Mouse (Mus musculus) thymus, adult 2 months (tissue): Measurements from ENCODE around the gene Mb21d2. TPM values are rescaled to one million over a fixed set of nuclear protein-coding genes. Genes with fewer than 3 reads are reported as not detected.

Experiments used
- DNase-seq: peaks from one replicate; pipeline ENCODE4 v3.0.0; 2021
- H3K27ac ChIP-seq: fragments of 200-500 bp; 2 replicates; pipeline ENCODE4 v1.5.1; 2012; ENCODE audit warnings: low read length, control low read depth; ENCODE audit not compliant: control insufficient read depth, insufficient read depth
- H3K27me3 ChIP-seq: fragments of 200-500 bp; 2 replicates; pipeline ENCODE4 v1.6.1; 2012; ENCODE audit warnings: mild to moderate bottlenecking, low read length, moderate library complexity, mixed read lengths; ENCODE audit not compliant: control insufficient read depth, insufficient read depth
- H3K36me3 ChIP-seq: fragments of 200-500 bp; 2 replicates; pipeline ENCODE4 v1.6.1; 2012; ENCODE audit warnings: mild to moderate bottlenecking, low read length, moderate library complexity; ENCODE audit not compliant: control insufficient read depth, insufficient read depth
- H3K4me1 ChIP-seq: fragments of 200-500 bp; replicated peaks from 2 replicates; pipeline ENCODE4 v1.6.1; 2012; ENCODE audit warnings: low read length; ENCODE audit not compliant: control insufficient read depth, insufficient read depth
- H3K4me3 ChIP-seq: fragments of 200-500 bp; 2 replicates; pipeline ENCODE4 v1.5.1; 2012; ENCODE audit warnings: mild to moderate bottlenecking, low read length, control low read depth, moderate library complexity; ENCODE audit not compliant: control insufficient read depth, insufficient read depth
- CTCF ChIP-seq: fragments of 200-500 bp; IDR thresholded peaks from 2 replicates; pipeline ENCODE4 v1.5.1; 2012; ENCODE audit warnings: mild to moderate bottlenecking, control low read depth, low read length, moderate library complexity, borderline replicate concordance; ENCODE audit not compliant: control insufficient read depth, poor library complexity, insufficient read depth; ENCODE audit errors: extremely low read depth
- POLR2A ChIP-seq: fragments of 200-500 bp; IDR thresholded peaks from 2 replicates; pipeline ENCODE4 v1.6.1; 2012; ENCODE audit warnings: mild to moderate bottlenecking, low read length, control low read depth, moderate library complexity; ENCODE audit not compliant: control insufficient read depth, poor library complexity, insufficient read depth; ENCODE audit errors: extremely low read depth
- WGBS: fragments of 180-500 bp; shearing (Covaris S2); methylation state at CpG from one replicate; pipeline ENCODE4 v1.1.7; 2018; 5-methylcytosine and 5-hydroxymethylcytosine counted together
- polyA plus RNA-seq: library from polyadenylated mRNA; depleted of rRNA; stranded (reverse); fragments of >200 nt; gene quantifications from 2 replicates; pipeline ENCODE4 v1.2.3, GENCODE M21; 2012; rRNA removed

The Mb21d2 gene
- 2.7 and 3.3 TPM in 2 replicates for polyA plus RNA-seq

DNA sequence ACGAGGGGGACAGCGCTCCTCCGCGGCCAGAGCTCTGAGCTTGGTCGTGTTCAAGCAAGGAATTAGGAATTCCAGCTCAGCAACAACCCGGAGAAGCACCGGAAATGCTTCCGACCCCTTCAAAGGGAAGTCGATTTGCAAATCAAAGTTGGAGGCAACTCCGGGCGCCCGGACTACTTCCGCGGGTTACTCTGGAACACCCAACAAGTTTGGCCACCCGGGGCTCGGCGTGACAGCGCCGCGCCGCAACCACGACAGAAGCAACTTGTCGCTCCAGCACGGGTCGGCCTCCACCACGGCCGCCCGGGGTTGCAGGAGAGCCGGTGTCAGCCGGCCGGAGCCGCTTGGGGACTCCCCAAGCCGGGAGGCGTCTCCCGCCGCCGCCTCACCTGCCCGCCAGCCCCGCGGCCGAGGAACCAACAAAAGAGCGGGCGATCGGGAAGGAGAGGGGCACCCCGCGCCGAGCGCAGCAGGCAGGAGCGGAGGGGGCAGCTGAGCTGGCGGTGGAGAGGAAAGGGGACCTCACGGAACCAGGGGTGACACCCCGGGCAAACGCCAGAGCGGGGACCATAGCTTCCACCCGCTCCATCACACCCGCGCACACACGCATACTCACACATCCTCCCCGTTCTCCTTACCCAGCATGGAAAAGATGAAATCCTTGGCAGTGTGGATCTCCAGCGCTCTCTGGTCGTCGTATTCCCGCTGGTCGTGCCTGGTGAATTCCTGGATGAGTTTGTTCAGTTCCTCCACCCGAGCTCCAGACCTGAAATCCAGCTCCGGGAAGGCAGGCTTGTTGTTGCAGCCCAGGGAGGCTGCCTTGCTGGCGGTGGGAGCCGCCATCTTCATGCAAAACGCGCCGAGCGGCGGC, at the start of gene Mb21d2:
Mb21d2 (minus strand) TSS at position 859 of the 871 bp plus-strand sequence.
- no peaks in the 10 kb centered on the region for H3K36me3 ChIP-seq
- H3K4me1 ChIP-seq: no peaks in the 10 kb centered on the region
- TF ChIP-seq CTCF (no peak), POLR2A (no peak)
- under 1% methylated on average over 73 of the region's 73 CpGs for WGBS
- no peak for DNase-seq
- H3K27ac ChIP-seq: no peak within 1 kb of the TSS
- peak within 1 kb of the TSS; percentile 36 for H3K4me3 ChIP-seq
- H3K27me3 ChIP-seq: peaks cover 3% of the 10 kb centered on the region; the same call in 1 of the 2 replicates

DNA sequence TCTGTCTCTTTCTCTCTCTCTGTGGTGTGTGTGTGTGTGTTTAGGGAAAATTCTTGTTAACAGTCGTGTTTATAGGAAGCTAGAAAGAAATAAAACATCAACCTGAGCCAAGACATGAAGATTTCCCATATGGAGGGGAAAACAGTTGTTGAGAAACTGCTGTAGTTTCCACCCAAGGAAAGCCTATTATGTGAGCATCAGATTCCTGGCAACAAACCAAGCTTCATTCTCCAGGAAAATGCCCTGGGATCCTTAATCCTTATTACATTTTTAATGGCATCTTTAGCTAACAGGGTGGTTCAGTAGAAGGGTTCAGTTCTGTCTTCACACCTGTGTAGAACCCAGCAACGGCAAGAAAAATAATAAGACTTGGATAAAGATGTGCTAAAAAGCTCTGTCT, 36.8 kb upstream of the Mb21d2 start:
- H3K27ac ChIP-seq: no peak overlapping the region
- H3K4me1 ChIP-seq: no peaks in the 10 kb centered on the region
- 72% methylated on average over 2 of the region's 2 CpGs for WGBS
- no peaks in the 10 kb centered on the region for H3K36me3 ChIP-seq
- H3K4me3 ChIP-seq: no peak overlapping the region
- no peak for DNase-seq
- TF ChIP-seq POLR2A: no peak
- no peak for TF ChIP-seq CTCF
- H3K27me3 ChIP-seq: no peaks in the 10 kb centered on the region

DNA sequence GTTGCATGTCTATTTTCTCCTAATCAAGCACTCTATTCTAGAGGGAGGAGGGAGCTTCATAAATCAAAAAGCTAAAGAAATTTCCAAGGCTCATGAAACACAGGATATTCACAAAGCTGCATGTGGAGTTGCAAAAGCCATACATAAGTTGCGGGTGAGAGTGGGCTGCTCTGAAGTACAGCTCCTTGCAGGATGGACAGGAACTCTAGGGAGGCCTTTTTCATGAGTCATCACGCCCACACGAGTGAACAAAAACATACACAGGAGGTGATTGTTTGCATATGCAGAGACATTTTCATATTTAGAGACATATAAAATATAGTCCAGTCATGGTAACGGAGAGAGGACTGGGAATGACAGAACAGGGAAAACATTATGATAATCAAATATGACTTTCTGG, 34.6 kb upstream of the Mb21d2 start:
- Histone ChIP-seq H3K27ac (no peak overlapping the region), H3K4me3 (no peak overlapping the region), H3K36me3 (no peaks in the 10 kb centered on the region), H3K4me1 (no peaks in the 10 kb centered on the region), H3K27me3 (no peaks in the 10 kb centered on the region)
- TF ChIP-seq POLR2A: no peak
- no peak for TF ChIP-seq CTCF
- WGBS: 67% methylated on average over 4 of the region's 4 CpGs
- no peak for DNase-seq

DNA sequence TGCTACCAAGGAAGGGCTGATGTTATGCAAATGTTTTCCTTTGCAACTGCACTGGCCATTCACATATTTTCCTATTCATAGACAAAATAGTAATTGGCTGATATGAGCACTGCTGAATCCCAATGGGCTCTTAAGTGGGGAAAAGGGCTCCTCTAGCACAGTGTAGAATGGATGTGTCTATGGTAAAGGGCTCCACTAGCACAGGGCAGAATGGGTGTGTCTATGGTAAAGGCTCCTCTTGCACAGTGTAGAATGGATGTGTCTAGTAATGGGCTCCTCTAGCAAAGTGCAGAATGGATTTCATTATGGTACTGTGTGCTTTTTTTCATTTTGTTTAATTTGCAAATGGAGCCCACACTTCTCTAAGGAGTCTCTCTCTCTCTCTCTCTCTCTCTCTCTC, 33.5 kb upstream of the Mb21d2 start:
- H3K27ac ChIP-seq: no peak overlapping the region
- no peaks in the 10 kb centered on the region for H3K4me1 ChIP-seq
- no peak for TF ChIP-seq POLR2A
- TF ChIP-seq CTCF: no peak
- no peak for DNase-seq
- H3K4me3 ChIP-seq: no peak overlapping the region
- no peaks in the 10 kb centered on the region for H3K27me3 ChIP-seq
- no peaks in the 10 kb centered on the region for H3K36me3 ChIP-seq

DNA sequence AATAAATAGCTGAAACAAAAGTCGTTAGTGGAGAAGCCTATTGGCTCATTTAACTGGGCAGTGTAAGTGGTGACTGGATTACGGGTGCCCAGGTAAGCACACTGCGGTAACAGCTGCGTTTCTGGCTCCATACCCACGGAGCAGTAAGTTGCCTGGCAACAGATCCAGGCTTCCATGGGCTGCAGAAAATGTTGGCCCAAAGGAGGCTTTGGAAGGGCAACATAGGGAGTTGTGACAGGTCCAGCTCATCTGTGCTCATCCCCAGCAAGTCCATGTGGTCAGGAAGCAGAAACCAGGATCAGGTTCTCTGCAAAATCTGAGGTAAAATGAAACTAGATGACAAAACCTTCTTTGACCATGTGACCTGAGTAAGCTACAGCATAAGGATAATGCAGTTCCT, 20.3 kb upstream of the Mb21d2 start:
- Histone ChIP-seq H3K36me3 (no peaks in the 10 kb centered on the region), H3K4me1 (no peaks in the 10 kb centered on the region), H3K27ac (no peak overlapping the region), H3K4me3 (no peak overlapping the region), H3K27me3 (no peaks in the 10 kb centered on the region)
- DNase-seq: no peak
- TF ChIP-seq CTCF: no peak
- 89% methylated on average over 5 of the region's 5 CpGs for WGBS

DNA sequence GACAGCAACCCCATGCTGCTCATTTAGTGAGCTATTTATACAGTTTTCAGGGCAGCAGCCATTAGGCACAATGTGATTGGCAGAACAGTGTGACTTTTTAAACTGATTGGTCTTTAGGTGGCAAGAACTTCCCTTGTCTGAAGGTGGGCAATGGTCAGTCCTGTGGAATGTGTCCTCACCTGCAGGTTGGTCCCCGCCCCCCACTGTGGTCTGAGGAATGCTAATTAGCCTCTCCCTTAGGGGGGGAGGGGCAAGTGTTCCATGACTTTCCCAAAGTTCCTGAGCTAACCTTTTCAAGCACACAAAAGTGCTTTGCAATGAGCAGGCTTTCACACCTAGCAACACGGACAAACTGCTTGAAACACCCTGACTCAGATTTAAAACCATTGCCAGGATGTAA, 13.8 kb upstream of the Mb21d2 start:
- Histone ChIP-seq H3K4me3 (no peak overlapping the region), H3K27me3 (no peaks in the 10 kb centered on the region), H3K27ac (no peak overlapping the region), H3K36me3 (no peaks in the 10 kb centered on the region), H3K4me1 (no peaks in the 10 kb centered on the region)
- WGBS: 85% methylated on average over 2 of the region's 2 CpGs
- no peak for DNase-seq
- no peak for TF ChIP-seq POLR2A
- TF ChIP-seq CTCF: no peak

DNA sequence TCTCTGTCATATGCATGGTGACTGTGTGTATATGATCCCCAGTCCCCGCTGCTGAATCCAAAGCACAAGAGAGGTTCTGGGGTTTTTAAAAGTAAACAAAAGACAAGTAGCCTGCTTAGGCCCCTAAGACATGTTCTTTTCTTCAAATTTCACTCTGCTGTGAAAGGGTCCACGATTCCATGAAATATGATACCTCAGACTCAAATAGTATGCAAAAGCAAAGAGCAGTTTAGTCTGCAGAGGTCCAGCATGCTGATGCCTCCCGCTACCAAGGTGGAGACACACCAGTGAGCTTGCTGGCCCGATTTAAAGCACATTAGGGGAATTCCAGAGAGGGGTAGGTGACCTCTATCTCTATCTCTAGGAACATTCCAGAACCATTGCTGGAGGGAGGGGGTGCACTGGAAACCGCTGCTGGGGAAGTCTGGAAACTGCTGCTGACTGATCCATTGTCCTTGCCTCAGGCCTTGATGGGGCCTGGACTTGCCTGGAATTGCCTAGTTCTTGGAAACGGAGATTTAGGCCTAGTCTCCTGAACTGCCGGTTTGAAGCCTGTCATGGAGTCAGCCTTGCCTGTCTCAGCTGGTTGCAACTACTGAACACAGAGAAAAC, 6.8 kb upstream of the Mb21d2 start:
- Histone ChIP-seq H3K36me3 (no peaks in the 10 kb centered on the region), H3K27me3 (no peaks in the 10 kb centered on the region), H3K4me1 (no peaks in the 10 kb centered on the region), H3K4me3 (no peak overlapping the region), H3K27ac (no peak overlapping the region)
- WGBS: 93% methylated on average over 7 of the region's 7 CpGs
- no peak for DNase-seq
- TF ChIP-seq POLR2A (no peak), CTCF (no peak)
